Mouse (Mus musculus): ENCODE data around the gene Mrpl48. TPM values are rescaled to one million over a fixed set of nuclear protein-coding genes. Genes with fewer than 3 reads are reported as not detected.

The Mrpl48 gene
- polyA plus RNA-seq, 1 experiment from 2014 or later, result 89.2 TPM

DNA sequence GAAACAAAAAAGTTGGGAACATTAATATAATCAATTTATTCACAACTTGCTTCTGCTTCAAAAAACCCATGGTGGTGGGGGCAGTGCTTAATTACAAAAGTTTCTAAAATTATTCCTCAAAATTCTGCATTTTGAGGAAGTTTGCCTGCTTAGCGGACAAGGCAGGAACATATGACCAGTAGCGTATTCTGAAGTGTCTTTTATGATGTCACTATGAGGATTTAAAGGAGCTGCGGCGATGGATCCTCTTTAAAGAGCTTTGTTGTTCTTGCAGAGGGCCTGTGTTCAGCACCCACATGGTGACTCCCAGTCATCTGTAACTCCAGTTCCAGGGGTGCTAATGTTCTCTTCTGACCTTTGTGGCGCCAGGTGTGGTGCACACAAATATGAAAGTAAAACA, 77.3 kb downstream of the Mrpl48 start:
- H3K9ac ChIP-seq (ENCODE audit: low read depth, low read length), result no peak overlapping the region
- no peak overlapping the region for H3K4me2 ChIP-seq (ENCODE audit: low read depth, low read length)
- 89% methylated on average over 5 of the region's 5 CpGs for WGBS
- H3K4me1 ChIP-seq (ENCODE audit: control insufficient read depth, insufficient read depth, low read length), result no peaks in the 10 kb centered on the region; the same call in 1 of the 2 replicates
- no peaks in the 10 kb centered on the region for H3K9me3 ChIP-seq (ENCODE audit: control insufficient read depth, low read length)
- no peak overlapping the region for H3K27ac ChIP-seq (ENCODE audit: low read length)
- H3K4me3 ChIP-seq (ENCODE audit: low read length), result no peak overlapping the region
- H3K36me3 ChIP-seq (ENCODE audit: control insufficient read depth, insufficient read depth, low read length), result no peaks in the 10 kb centered on the region
- ATAC-seq, result no peak
- H3K27me3 ChIP-seq (replicated peaks; ENCODE audit: control insufficient read depth, insufficient read depth, low read length), result no peaks in the 10 kb centered on the region

DNA sequence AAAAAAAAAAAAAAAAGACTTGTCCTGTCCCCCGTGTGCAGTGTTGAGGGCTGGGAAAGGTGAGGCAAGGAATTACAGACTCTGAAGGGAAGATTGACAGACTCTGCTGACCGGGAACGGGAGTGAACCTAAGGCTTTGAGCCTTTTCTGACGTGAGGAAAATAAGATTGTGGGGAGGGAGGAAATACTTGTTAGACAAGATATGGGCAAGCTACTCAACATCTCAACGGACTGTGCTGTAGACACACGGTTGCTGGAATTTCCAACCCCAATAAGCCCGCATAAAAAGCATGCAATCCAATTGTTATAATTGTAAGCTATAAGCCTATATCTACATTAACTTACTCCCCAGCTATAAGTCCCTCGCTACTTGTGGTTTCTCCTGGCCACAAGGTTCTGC, 83.4 kb downstream of the Mrpl48 start:
- Histone ChIP-seq H3K27ac (ENCODE audit: low read length) (no peak overlapping the region), H3K9ac (ENCODE audit: low read depth, low read length) (no peak overlapping the region), H3K9me3 (ENCODE audit: control insufficient read depth, low read length) (no peaks in the 10 kb centered on the region), H3K27me3 (replicated peaks; ENCODE audit: control insufficient read depth, insufficient read depth, low read length) (no peaks in the 10 kb centered on the region), H3K4me1 (ENCODE audit: control insufficient read depth, insufficient read depth, low read length) (no peaks in the 10 kb centered on the region), H3K4me2 (ENCODE audit: low read depth, low read length) (no peak overlapping the region), H3K4me3 (ENCODE audit: low read length) (no peak overlapping the region), H3K36me3 (ENCODE audit: control insufficient read depth, insufficient read depth, low read length) (no peaks in the 10 kb centered on the region)
- 56% methylated on average over 8 of the region's 8 CpGs for WGBS
- ATAC-seq, result no peak

DNA sequence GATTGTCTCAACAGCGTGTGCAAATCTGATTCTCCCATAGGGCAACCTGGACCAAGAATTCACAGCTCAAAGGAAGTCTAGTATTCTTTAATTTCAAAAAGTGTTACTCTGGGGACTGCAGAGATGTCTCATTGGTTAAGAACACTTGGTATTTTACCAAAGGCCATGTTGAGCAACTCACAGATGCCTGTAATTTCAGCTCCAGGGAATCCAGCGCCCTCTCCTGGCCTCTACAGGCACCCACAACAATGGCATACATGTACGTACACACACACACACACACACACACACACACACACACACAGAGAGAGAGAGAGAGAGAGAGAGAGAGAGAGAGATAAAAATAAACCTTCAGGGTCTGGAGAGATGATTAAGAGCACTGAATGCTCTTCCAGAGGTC, 85.9 kb downstream of the Mrpl48 start:
- no peaks in the 10 kb centered on the region for H3K36me3 ChIP-seq (ENCODE audit: control insufficient read depth, insufficient read depth, low read length)
- ATAC-seq, result no peak
- no peak overlapping the region for H3K27ac ChIP-seq (ENCODE audit: low read length)
- no peaks in the 10 kb centered on the region for H3K27me3 ChIP-seq (replicated peaks; ENCODE audit: control insufficient read depth, insufficient read depth, low read length)
- no peak overlapping the region for H3K4me3 ChIP-seq (ENCODE audit: low read length)
- no peak overlapping the region for H3K9ac ChIP-seq (ENCODE audit: low read depth, low read length)
- H3K9me3 ChIP-seq (ENCODE audit: control insufficient read depth, low read length), result no peaks in the 10 kb centered on the region
- 72% methylated on average over 3 of the region's 3 CpGs for WGBS
- H3K4me1 ChIP-seq (ENCODE audit: control insufficient read depth, insufficient read depth, low read length), result no peaks in the 10 kb centered on the region
- no peak overlapping the region for H3K4me2 ChIP-seq (ENCODE audit: low read depth, low read length)

DNA sequence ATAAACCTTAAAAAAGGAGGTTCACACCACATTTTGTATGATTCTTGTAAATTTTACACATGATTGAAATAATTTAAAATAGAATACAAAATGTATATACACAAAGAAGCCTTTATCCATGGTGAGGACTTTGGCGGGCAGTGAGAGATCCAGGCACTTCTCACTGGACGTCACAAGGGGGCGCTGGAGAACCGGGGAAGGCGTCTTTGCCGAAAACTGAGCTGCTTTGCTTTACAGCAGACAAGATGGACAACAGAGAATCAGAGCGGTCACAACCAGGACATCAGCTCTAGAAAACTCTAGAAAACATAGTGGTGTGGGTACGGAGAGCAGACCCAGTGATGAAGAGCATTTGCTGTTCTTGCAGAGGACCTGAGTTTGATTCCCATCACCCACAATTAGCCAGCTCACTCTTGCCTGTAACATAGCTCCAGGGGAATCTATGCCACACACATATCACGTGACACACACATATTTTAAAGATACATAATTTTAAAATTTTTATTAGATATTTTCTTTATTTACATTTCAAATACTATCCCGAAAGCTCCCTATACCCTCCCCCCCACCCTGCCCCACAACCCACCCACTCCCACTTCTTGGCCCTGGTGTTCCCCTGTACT, 87.3 kb downstream of the Mrpl48 start:
- Histone ChIP-seq H3K4me2 (ENCODE audit: low read depth, low read length) (no peak overlapping the region), H3K4me1 (ENCODE audit: control insufficient read depth, insufficient read depth, low read length) (no peaks in the 10 kb centered on the region), H3K27me3 (replicated peaks; ENCODE audit: control insufficient read depth, insufficient read depth, low read length) (no peaks in the 10 kb centered on the region), H3K9ac (ENCODE audit: low read depth, low read length) (no peak overlapping the region), H3K36me3 (ENCODE audit: control insufficient read depth, insufficient read depth, low read length) (no peaks in the 10 kb centered on the region), H3K4me3 (ENCODE audit: low read length) (no peak overlapping the region), H3K9me3 (ENCODE audit: control insufficient read depth, low read length) (no peaks in the 10 kb centered on the region), H3K27ac (ENCODE audit: low read length) (no peak overlapping the region)
- peak; percentile 65 for ATAC-seq
- 17% methylated on average over 10 of the region's 10 CpGs for WGBS

DNA sequence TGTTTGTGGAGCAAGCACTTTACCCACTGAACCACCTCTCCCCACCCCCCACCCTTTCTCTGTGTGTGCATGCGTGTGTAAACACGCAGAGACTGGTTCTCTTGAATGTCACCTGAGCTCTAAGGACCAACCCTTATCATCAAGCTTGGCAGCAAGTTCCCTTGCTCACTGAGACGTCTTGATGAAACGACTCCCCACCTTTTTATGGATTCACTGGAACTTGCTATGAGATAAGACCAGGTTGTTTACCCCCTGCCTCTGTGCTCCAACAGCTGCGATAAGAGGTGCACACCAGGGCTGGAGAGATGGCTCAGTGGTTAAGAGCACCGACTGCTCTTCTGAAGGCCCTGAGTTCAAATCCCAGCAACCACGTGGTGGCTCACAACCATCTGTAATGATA, 87.9 kb downstream of the Mrpl48 start:
- Histone ChIP-seq H3K4me3 (ENCODE audit: low read length) (no peak overlapping the region), H3K27ac (ENCODE audit: low read length) (no peak overlapping the region), H3K4me2 (ENCODE audit: low read depth, low read length) (no peak overlapping the region), H3K9ac (ENCODE audit: low read depth, low read length) (no peak overlapping the region), H3K9me3 (ENCODE audit: control insufficient read depth, low read length) (no peaks in the 10 kb centered on the region), H3K27me3 (replicated peaks; ENCODE audit: control insufficient read depth, insufficient read depth, low read length) (no peaks in the 10 kb centered on the region), H3K36me3 (ENCODE audit: control insufficient read depth, insufficient read depth, low read length) (no peaks in the 10 kb centered on the region), H3K4me1 (ENCODE audit: control insufficient read depth, insufficient read depth, low read length) (no peaks in the 10 kb centered on the region)
- WGBS, result 44% methylated on average over 7 of the region's 7 CpGs
- ATAC-seq, result peak; percentile 57

DNA sequence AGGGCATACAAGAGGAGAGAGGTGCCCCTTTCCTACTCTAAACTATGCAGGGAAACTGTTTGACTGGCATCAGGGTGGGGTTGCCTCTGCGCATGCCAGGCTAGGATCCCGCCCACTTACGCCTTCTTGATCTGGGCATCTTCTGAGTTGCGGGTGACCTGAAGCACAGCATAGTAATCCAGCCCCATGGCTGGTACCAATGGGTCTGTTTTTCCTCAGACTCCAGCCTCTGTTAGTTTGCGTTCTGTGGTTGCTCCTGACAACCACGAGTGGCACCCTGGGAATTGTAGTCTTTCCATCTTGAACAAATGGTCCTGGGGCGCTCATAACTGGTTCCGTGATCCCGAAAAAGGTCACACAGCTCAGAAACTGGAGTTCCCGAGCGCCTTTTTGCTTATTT, 93.5 kb downstream of the Mrpl48 start, which contains the start of gene Dnajb13:
TSS of gene Dnajb13 (minus strand) at position 388 of the 400 bp plus-strand sequence.
- H3K36me3 ChIP-seq (ENCODE audit: control insufficient read depth, insufficient read depth, low read length), result no peaks in the 10 kb centered on the region
- H3K27me3 ChIP-seq (replicated peaks; ENCODE audit: control insufficient read depth, insufficient read depth, low read length), result no peaks in the 10 kb centered on the region
- H3K4me2 ChIP-seq (ENCODE audit: low read depth, low read length), result no peak within 1 kb of the TSS
- H3K27ac ChIP-seq (ENCODE audit: low read length), result no peak within 1 kb of the TSS
- H3K4me1 ChIP-seq (ENCODE audit: control insufficient read depth, insufficient read depth, low read length), result no peaks in the 10 kb centered on the region
- H3K9ac ChIP-seq (ENCODE audit: low read depth, low read length), result no peak within 1 kb of the TSS
- H3K4me3 ChIP-seq (ENCODE audit: low read length), result no peak within 1 kb of the TSS
- H3K9me3 ChIP-seq (ENCODE audit: control insufficient read depth, low read length), result no peaks in the 10 kb centered on the region
- WGBS, result 47% methylated on average over 11 of the region's 11 CpGs
- ATAC-seq, result peak; percentile 21; the same call in 1 of the 2 replicates

DNA sequence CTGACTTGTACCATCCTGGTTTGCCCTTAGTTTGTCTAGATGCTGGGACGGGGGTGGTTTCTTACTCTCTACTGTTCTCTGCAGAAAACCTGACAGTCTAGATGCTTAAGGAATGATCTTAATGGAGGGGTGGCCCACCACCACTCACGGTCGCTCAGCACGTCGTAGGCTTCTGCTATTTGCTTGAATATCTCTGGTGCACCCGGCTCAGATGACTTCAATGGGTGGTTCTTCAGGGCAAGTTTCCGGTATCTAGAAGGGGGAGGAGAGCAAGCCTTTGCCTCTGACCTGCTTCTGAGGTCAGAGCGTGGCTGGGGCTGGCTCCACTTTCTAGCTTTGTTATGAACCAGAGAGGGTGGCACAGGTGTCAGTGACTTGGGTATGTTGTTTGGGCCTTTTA, 96.5 kb downstream of the Mrpl48 start:
- no peak for ATAC-seq
- Histone ChIP-seq H3K4me1 (ENCODE audit: control insufficient read depth, insufficient read depth, low read length) (peaks cover 3% of the 10 kb centered on the region; the same call in 1 of the 2 replicates), H3K4me3 (ENCODE audit: low read length) (no peak overlapping the region), H3K36me3 (ENCODE audit: control insufficient read depth, insufficient read depth, low read length) (no peaks in the 10 kb centered on the region), H3K4me2 (ENCODE audit: low read depth, low read length) (no peak overlapping the region), H3K27me3 (replicated peaks; ENCODE audit: control insufficient read depth, insufficient read depth, low read length) (no peaks in the 10 kb centered on the region), H3K27ac (ENCODE audit: low read length) (no peak overlapping the region), H3K9me3 (ENCODE audit: control insufficient read depth, low read length) (no peaks in the 10 kb centered on the region), H3K9ac (ENCODE audit: low read depth, low read length) (no peak overlapping the region)
- 64% methylated on average over 8 of the region's 8 CpGs for WGBS

DNA sequence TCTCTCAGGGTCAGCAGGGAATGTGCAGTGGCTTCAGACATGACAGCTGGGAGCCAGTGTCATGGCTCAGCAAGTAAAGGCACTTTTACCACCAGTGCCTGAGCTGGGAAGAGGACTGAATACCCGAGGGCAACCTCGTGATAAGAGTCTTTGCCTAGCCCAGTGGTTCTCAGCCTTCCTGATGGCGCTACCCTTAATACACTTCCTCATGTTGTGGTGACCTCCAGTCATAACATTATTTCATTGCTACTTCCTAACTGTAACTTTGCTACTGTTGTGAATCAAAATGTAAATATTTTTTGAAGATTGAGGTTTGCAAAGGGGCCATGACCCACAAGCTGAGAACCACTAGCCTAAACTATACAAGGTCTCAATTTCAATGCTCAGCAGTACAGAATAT, 99.4 kb downstream of the Mrpl48 start:
- Histone ChIP-seq H3K27ac (ENCODE audit: low read length) (no peak overlapping the region), H3K4me3 (ENCODE audit: low read length) (no peak overlapping the region), H3K4me1 (ENCODE audit: control insufficient read depth, insufficient read depth, low read length) (peaks cover 6% of the 10 kb centered on the region; the same call in 1 of the 2 replicates), H3K4me2 (ENCODE audit: low read depth, low read length) (no peak overlapping the region), H3K27me3 (replicated peaks; ENCODE audit: control insufficient read depth, insufficient read depth, low read length) (no peaks in the 10 kb centered on the region), H3K9ac (ENCODE audit: low read depth, low read length) (no peak overlapping the region), H3K36me3 (ENCODE audit: control insufficient read depth, insufficient read depth, low read length) (no peaks in the 10 kb centered on the region), H3K9me3 (ENCODE audit: control insufficient read depth, low read length) (no peaks in the 10 kb centered on the region)
- peak; percentile 39; the same call in 1 of the 2 replicates for ATAC-seq
- WGBS, result 52% methylated on average over 3 of the region's 3 CpGs

DNA sequence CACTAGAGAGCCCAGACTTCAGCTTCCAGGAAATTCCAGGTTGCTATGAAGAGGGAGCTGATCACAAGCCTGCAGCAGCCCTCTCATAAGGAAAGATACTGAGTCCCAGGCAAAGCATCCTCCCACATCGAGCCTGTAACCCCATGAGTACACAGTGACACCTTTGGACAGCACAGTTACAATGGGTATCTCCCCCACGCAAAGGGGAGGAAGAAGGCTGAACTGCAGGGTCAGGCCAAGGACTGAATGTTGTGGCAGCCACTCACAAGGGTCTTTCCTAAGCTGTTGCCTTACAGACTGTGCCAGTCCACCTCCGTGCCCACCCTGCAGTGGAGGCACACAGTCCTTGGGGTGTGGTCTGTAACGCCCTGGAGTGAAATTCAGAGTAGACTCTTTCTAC, 101.6 kb downstream of the Mrpl48 start:
- H3K4me1 ChIP-seq (ENCODE audit: control insufficient read depth, insufficient read depth, low read length), result peaks cover 11% of the 10 kb centered on the region; the same call in 1 of the 2 replicates
- H3K9ac ChIP-seq (ENCODE audit: low read depth, low read length), result no peak overlapping the region
- no peak overlapping the region for H3K4me3 ChIP-seq (ENCODE audit: low read length)
- no peaks in the 10 kb centered on the region for H3K9me3 ChIP-seq (ENCODE audit: control insufficient read depth, low read length)
- no peaks in the 10 kb centered on the region for H3K36me3 ChIP-seq (ENCODE audit: control insufficient read depth, insufficient read depth, low read length)
- no peaks in the 10 kb centered on the region for H3K27me3 ChIP-seq (replicated peaks; ENCODE audit: control insufficient read depth, insufficient read depth, low read length)
- H3K27ac ChIP-seq (ENCODE audit: low read length), result no peak overlapping the region
- WGBS, result 66% methylated on average over 4 of the region's 4 CpGs
- ATAC-seq, result no peak
- no peak overlapping the region for H3K4me2 ChIP-seq (ENCODE audit: low read depth, low read length)
